Mouse (Mus musculus) spleen, adult 2 months (tissue): Measurements from ENCODE around the gene Fam184b. TPM values are rescaled to one million over a fixed set of nuclear protein-coding genes. Genes with fewer than 3 reads are reported as not detected.
A peak's percentile ranks its signal among the peaks of the same experiment; 100 is the strongest.

Experiments used
- DNase-seq, 2 experiments: peaks; one replicate each; pipeline versions ENCODE4 v3.0.0 to v3.0.0-alpha.2; 2012 to 2021; ENCODE audit warnings: low spot score in 2 of 2, low read depth in 1 of 2
- H3K27ac ChIP-seq: fragments of 200-500 bp; 2 replicates; pipeline ENCODE4 v1.5.1; 2012; ENCODE audit warnings: low read length, inconsistent platforms; ENCODE audit not compliant: insufficient read depth
- H3K27me3 ChIP-seq: fragments of 200-500 bp; 2 replicates; pipeline ENCODE4 v1.6.1; 2012; ENCODE audit warnings: mild to moderate bottlenecking, moderate library complexity, low read length, inconsistent platforms; ENCODE audit not compliant: control insufficient read depth, insufficient read depth
- H3K36me3 ChIP-seq: fragments of 200-500 bp; 2 replicates; pipeline ENCODE4 v1.6.1; 2012; ENCODE audit warnings: mild to moderate bottlenecking, low read length, inconsistent platforms; ENCODE audit not compliant: control insufficient read depth, insufficient read depth
- H3K4me1 ChIP-seq: fragments of 200-500 bp; 2 replicates; pipeline ENCODE4 v1.6.1; 2011; ENCODE audit warnings: inconsistent platforms; ENCODE audit not compliant: control insufficient read depth, insufficient read depth, insufficient read length
- H3K4me3 ChIP-seq: fragments of 200-500 bp; 2 replicates; pipeline ENCODE4 v1.5.1; 2011; ENCODE audit warnings: mild to moderate bottlenecking, inconsistent platforms; ENCODE audit not compliant: insufficient read depth, insufficient read length; ENCODE audit errors: extremely low read depth
- CTCF ChIP-seq: fragments of 200-500 bp; IDR thresholded peaks from 2 replicates; pipeline ENCODE4 v1.5.1; 2011; ENCODE audit warnings: mild to moderate bottlenecking, inconsistent platforms; ENCODE audit not compliant: insufficient read depth, insufficient read length, insufficient replicate concordance; ENCODE audit errors: extremely low read depth
- POLR2A ChIP-seq: fragments of 200-500 bp; IDR thresholded peaks from 2 replicates; pipeline ENCODE4 v1.6.1; 2011; ENCODE audit warnings: low read depth, low read length, inconsistent platforms
- WGBS: fragments of 180-500 bp; shearing (Covaris S2); methylation state at CpG from one replicate; pipeline ENCODE4 v1.1.7; 2018; 5-methylcytosine and 5-hydroxymethylcytosine counted together
- polyA plus RNA-seq: library from polyadenylated mRNA; depleted of rRNA; stranded (reverse); fragments of >200 nt; gene quantifications from 2 replicates; pipeline ENCODE4 v1.2.3, GENCODE M21; 2012; rRNA removed

Fam184b gene
- polyA plus RNA-seq, 1 experiment: 0.08 TPM

GRCm38 (mm10) chr5:45493191-45494092, 146.0 kb downstream of the Fam184b start, which contains the start of gene Lap3:
Gene Lap3, plus strand, starts transcription at chr5:45493374.
- Histone ChIP-seq H3K4me1 (peaks cover 2% of the 10 kb centered on the region), H3K4me3 (peak within 1 kb of the TSS; percentile 90), H3K36me3 (peaks cover 1% of the 10 kb centered on the region; the same call in 1 of the 2 replicates), H3K27ac (peak within 1 kb of the TSS; percentile 16; the same call in 1 of the 2 replicates), H3K27me3 (no peaks in the 10 kb centered on the region)
- TF ChIP-seq POLR2A (peak; percentile 13; the same call in 1 of the 2 replicates), CTCF (0 out of 2 replicates have a peak, but pooled peaks have one; percentile 17)
- WGBS: under 1% methylated on average over 78 of the region's 78 CpGs
- peak; percentile 85 to 98 for DNase-seq

- WGBS: 69% methylated on average over 4 of the region's 4 CpGs
These were observed 147.6 kb downstream of the Fam184b start for GRCm38 (mm10) chr5:45491776-45492175.

GRCm38 (mm10) chr5:45483654-45484053, 155.8 kb downstream of the Fam184b start:
- 85% methylated on average over 1 of the region's 1 CpGs for WGBS
- Histone ChIP-seq H3K27me3 (no peaks in the 10 kb centered on the region), H3K27ac (no peak overlapping the region), H3K36me3 (no peaks in the 10 kb centered on the region), H3K4me3 (no peak overlapping the region), H3K4me1 (no peaks in the 10 kb centered on the region)
- TF ChIP-seq POLR2A: no peak
- no peak for DNase-seq

More at GRCm38 (mm10) chr5:45491776-45492175, 147.6 kb downstream of the Fam184b start:
- H3K4me3 ChIP-seq: no peak overlapping the region
- H3K27ac ChIP-seq: no peak overlapping the region
- H3K36me3 ChIP-seq: no peaks in the 10 kb centered on the region
- no peak for DNase-seq
- H3K27me3 ChIP-seq: no peaks in the 10 kb centered on the region
- no peak for TF ChIP-seq POLR2A
- TF ChIP-seq CTCF: no peak
- H3K4me1 ChIP-seq: peaks cover 2% of the 10 kb centered on the region

DNA sequence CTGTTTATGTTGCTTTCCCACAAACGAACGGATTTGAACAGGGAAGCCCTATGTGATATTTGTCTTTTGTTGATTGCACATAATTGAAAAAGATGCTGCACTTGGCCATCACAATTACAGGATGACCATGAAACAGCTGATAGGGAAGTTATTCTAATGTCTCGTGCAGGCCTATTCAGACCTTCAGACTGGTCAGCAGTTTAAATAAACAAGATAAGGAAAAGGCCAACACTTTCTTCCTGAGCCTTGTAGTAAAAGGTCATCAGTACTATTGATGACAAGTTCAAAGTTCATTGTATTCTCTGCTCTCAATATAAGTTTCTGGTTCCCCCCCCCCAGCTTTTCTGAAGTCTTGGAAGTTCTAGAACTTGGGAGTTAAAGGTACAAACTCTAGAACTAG, 156.8 kb downstream of the Fam184b start:
- Histone ChIP-seq H3K36me3 (no peaks in the 10 kb centered on the region), H3K27ac (no peak overlapping the region), H3K4me3 (no peak overlapping the region), H3K4me1 (no peaks in the 10 kb centered on the region), H3K27me3 (no peaks in the 10 kb centered on the region)
- 74% methylated on average over 3 of the region's 3 CpGs for WGBS
- TF ChIP-seq CTCF (no peak), POLR2A (no peak)
- DNase-seq: no peak

GRCm38 (mm10) chr5:45481125-45481524, 158.3 kb downstream of the Fam184b start:
- Histone ChIP-seq H3K27me3 (no peaks in the 10 kb centered on the region), H3K36me3 (no peaks in the 10 kb centered on the region), H3K4me3 (no peak overlapping the region), H3K27ac (no peak overlapping the region), H3K4me1 (no peaks in the 10 kb centered on the region)
- TF ChIP-seq CTCF: no peak
- TF ChIP-seq POLR2A: no peak
- 86% methylated on average over 2 of the region's 2 CpGs for WGBS
- no peak for DNase-seq

- TF ChIP-seq POLR2A: no peak
- no peak for TF ChIP-seq CTCF
- H3K27ac ChIP-seq: no peak overlapping the region
- DNase-seq: no peak
- no peak overlapping the region for H3K4me3 ChIP-seq
- 92% methylated on average over 1 of the region's 1 CpGs for WGBS
- H3K36me3 ChIP-seq: no peaks in the 10 kb centered on the region
- H3K4me1 ChIP-seq: no peaks in the 10 kb centered on the region
- no peaks in the 10 kb centered on the region for H3K27me3 ChIP-seq
These were observed 159.3 kb downstream of the Fam184b start for GRCm38 (mm10) chr5:45480066-45480465.

Other genes starting within 250 kb of the Fam184b start
- gene Qdpr, start 189.4 kb downstream of the Fam184b start, polyA plus RNA-seq: 33.0 and 41.5 TPM in 2 replicates
- not detected in 2 replicates for gene Clrn2, start 185.9 kb downstream of the Fam184b start, polyA plus RNA-seq
- 6.6 and 9.5 TPM in 2 replicates for gene Lap3, start 146.2 kb downstream of the Fam184b start, polyA plus RNA-seq
- gene Med28, start 119.4 kb downstream of the Fam184b start, polyA plus RNA-seq: 64.1 and 64.6 TPM in 2 replicates
- gene Ncapg, start 30.3 kb upstream of the Fam184b start, polyA plus RNA-seq: 1.0 and 1.2 TPM in 2 replicates
- 0.50 and 1.3 TPM in 2 replicates for gene Lcorl, start 218.0 kb upstream of the Fam184b start, polyA plus RNA-seq